Mouse (Mus musculus) hindbrain, embryonic 12.5 days (tissue): ENCODE data around the gene Hba-a1. TPM values are rescaled to one million over a fixed set of nuclear protein-coding genes. Genes with fewer than 3 reads are reported as not detected.

Source experiments
- ATAC-seq: fragments of 200-750 bp; cut with Nextera tagmentation; 2 replicates; pipeline ENCODE4 v1.8.0; 2017; ENCODE audit warnings: moderate TSS enrichment; ENCODE audit not compliant: low FRiP score
- H3K27ac ChIP-seq: fragments of 300-500 bp; sonication (generic); 2 replicates; pipeline ENCODE4 v1.5.1; 2016; ENCODE audit warnings: mild to moderate bottlenecking
- H3K27me3 ChIP-seq: fragments of 300-500 bp; sonication (generic); 2 replicates; pipeline ENCODE4 v1.6.1; 2016; ENCODE audit warnings: mild to moderate bottlenecking
- H3K36me3 ChIP-seq: fragments of 300-500 bp; sonication (generic); 2 replicates; pipeline ENCODE4 v1.6.1; 2016; ENCODE audit warnings: mild to moderate bottlenecking
- H3K4me1 ChIP-seq: fragments of 300-500 bp; sonication (generic); 2 replicates; pipeline ENCODE4 v1.6.1; 2016
- H3K4me2 ChIP-seq: fragments of 300-500 bp; sonication (generic); replicated peaks from 2 replicates; pipeline ENCODE4 v1.6.1; 2016; ENCODE audit warnings: mild to moderate bottlenecking
- H3K4me3 ChIP-seq: fragments of 300-500 bp; sonication (generic); 2 replicates; pipeline ENCODE4 v1.5.1; 2016; ENCODE audit warnings: mild to moderate bottlenecking
- H3K9ac ChIP-seq: fragments of 300-500 bp; sonication (generic); 2 replicates; pipeline ENCODE4 v1.6.1; 2016; ENCODE audit warnings: mild to moderate bottlenecking, moderate library complexity
- H3K9me3 ChIP-seq: fragments of 300-500 bp; sonication (generic); replicated peaks from 2 replicates; pipeline ENCODE4 v1.6.1; 2016; ENCODE audit warnings: mild to moderate bottlenecking
- WGBS: fragments of 180-500 bp; shearing (Covaris S2); methylation state at CpG from one replicate; pipeline ENCODE4 v1.1.7; 2016; 5-methylcytosine and 5-hydroxymethylcytosine counted together
- polyA plus RNA-seq: library from polyadenylated mRNA; unstranded; fragments of >200 nt; fragmentation: Nextera tagmentation; extraction: Ambion mirVana; gene quantifications from 2 replicates; pipeline ENCODE4 v1.2.1, GENCODE M21; 2016

The Hba-a1 gene
- polyA plus RNA-seq, 1 experiment from 2014 or later, result 3,718 TPM

DNA sequence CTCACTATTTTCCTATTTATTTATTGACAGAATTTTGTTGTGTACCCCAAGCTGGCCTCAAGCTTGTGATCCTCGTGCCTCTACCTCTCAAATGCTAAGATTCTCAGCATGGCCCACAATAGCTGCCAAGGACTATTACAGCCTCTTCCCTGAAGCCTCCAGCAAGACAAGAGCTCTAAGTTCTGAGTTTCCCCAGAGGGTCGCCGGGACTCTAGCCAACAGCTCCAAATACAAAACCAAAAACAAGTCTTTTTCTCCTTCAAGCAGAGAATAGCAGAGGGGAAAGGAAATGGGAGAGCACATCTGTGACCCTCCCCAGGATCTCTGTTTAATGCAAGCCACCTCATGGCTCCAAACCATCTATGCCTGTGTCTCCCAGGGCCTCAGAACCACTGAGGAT, 39.2 kb upstream of the Hba-a1 start:
- Histone ChIP-seq H3K4me2 (no peak overlapping the region), H3K27ac (no peak overlapping the region), H3K4me1 (no peaks in the 10 kb centered on the region), H3K27me3 (no peaks in the 10 kb centered on the region), H3K9ac (no peak overlapping the region), H3K4me3 (no peak overlapping the region), H3K9me3 (no peaks in the 10 kb centered on the region), H3K36me3 (peaks cover 55% of the 10 kb centered on the region)
- WGBS, result 75% methylated on average over 3 of the region's 3 CpGs
- ATAC-seq, result no peak

DNA sequence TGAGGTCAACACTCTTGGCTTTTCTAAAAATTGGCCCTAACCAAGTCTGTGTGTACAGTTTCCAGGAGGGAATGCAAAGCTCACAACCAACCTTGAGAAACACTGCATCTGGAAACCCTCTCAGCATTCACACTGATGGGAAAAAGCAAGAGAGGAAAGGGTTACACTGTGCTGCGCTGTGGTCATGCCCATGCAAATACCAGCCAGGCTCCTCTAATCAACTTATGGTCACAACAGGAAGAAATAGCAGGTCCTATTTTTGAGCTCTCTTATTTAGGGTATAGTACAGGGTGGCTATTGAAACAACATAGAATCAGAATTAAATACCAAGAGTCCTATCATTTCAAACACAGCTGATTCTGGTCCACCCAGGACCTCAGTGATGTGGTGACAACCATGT, 38.7 kb upstream of the Hba-a1 start:
- Histone ChIP-seq H3K4me1 (no peaks in the 10 kb centered on the region), H3K36me3 (peaks cover 56% of the 10 kb centered on the region), H3K4me2 (no peak overlapping the region), H3K4me3 (no peak overlapping the region), H3K27ac (no peak overlapping the region), H3K9me3 (no peaks in the 10 kb centered on the region), H3K9ac (no peak overlapping the region), H3K27me3 (no peaks in the 10 kb centered on the region)
- 94% methylated on average over 1 of the region's 1 CpGs for WGBS
- no peak for ATAC-seq

DNA sequence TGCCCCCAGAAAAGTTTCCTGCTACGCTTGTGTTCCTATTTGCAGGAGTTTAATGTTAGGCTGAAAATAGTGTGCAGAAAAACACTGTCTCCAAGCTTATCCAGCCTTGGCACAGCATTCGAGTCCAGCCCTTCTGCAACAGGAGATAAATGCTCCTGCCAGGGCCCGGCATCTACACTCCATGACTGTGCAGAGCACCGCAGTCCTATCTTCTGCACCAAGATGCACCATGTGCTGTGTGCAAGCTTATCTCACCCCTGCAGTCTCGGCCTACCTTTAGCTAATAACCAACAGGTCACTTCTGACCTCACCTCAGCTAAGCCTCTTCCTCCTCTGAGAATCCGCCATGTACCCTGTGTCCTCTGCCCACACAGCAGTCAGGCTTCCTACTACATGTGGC, 37.7 kb upstream of the Hba-a1 start:
- H3K4me1 ChIP-seq, result no peaks in the 10 kb centered on the region
- no peak for ATAC-seq
- no peaks in the 10 kb centered on the region for H3K9me3 ChIP-seq
- H3K27ac ChIP-seq, result no peak overlapping the region
- no peak overlapping the region for H3K4me2 ChIP-seq
- no peak overlapping the region for H3K4me3 ChIP-seq
- no peaks in the 10 kb centered on the region for H3K27me3 ChIP-seq
- no peak overlapping the region for H3K9ac ChIP-seq
- H3K36me3 ChIP-seq, result peaks cover 56% of the 10 kb centered on the region
- 88% methylated on average over 6 of the region's 6 CpGs for WGBS

- Histone ChIP-seq H3K4me1 (no peaks in the 10 kb centered on the region), H3K9me3 (no peaks in the 10 kb centered on the region), H3K9ac (no peak overlapping the region), H3K4me2 (no peak overlapping the region), H3K4me3 (no peak overlapping the region), H3K36me3 (peaks cover 67% of the 10 kb centered on the region), H3K27me3 (no peaks in the 10 kb centered on the region), H3K27ac (no peak overlapping the region)
- no peak for ATAC-seq
Measured at GRCm38 (mm10) chr11:32247068-32247467, 36.2 kb upstream of the Hba-a1 start.

DNA sequence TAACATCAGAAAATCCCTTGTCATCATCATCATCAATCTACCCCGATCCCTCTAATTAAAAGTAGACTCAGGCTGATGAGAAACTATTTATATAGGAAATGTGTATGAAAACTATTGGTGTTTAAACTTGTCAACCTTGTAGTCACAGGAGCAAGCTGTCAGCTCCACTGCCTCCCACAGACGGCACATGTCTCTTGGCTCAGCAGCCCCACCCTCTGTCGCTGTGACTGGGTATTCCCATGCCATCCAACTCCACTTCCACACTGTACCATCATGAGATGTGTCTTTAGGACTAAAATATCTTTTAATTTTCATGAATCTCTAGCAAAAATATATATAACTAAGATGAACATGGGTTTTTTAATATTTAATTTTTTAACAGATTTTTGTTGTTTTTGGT, 35.0 kb upstream of the Hba-a1 start:
- H3K9me3 ChIP-seq, result no peaks in the 10 kb centered on the region
- no peak overlapping the region for H3K27ac ChIP-seq
- ATAC-seq, result no peak
- 93% methylated on average over 3 of the region's 3 CpGs for WGBS
- H3K36me3 ChIP-seq, result peaks cover 71% of the 10 kb centered on the region
- H3K4me1 ChIP-seq, result no peaks in the 10 kb centered on the region
- H3K9ac ChIP-seq, result no peak overlapping the region
- H3K4me3 ChIP-seq, result no peak overlapping the region
- no peaks in the 10 kb centered on the region for H3K27me3 ChIP-seq
- H3K4me2 ChIP-seq, result no peak overlapping the region

DNA sequence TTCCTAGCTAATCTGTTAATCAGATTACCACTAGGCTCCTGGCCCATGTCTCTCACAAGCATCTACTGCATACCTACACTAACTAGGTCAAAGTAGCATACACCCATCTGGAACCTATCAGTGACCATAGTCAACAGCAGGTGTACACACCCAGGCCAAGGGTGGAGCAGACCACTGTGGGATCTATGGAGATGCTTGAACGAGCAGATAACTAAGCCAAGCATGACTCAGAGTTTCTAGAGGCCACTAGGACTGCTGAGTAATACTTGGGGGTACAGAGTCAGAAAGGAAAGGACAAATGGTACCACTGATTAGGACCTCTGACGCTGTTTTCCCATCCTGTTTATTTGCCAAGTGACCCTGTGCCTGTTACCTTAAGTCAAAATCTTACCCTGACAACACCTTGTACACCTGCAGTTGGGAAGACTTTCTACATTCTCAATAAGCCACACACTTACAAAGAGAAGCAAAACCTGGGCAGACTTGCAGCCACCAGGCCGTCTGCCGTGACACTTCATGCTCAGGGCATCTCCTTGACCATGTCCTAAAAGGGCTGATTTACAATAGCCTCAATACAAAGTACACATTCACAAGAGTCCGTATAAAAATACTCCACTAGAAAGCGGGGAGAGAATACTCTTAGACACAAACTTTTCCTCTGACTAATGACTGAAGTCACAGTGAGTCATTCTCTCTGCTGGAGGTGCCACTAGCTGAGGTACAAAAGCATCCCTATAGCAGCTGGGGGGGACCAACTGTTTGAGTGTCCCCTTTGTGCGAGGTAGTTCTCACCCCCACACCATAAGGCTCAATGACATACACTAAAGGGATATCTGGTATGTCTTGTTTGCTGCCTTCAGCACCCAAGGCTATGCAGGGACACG, 32.2 kb upstream of the Hba-a1 start:
- Histone ChIP-seq H3K4me3 (no peak overlapping the region), H3K36me3 (peaks cover 66% of the 10 kb centered on the region), H3K27ac (no peak overlapping the region), H3K27me3 (no peaks in the 10 kb centered on the region), H3K9ac (no peak overlapping the region), H3K9me3 (no peaks in the 10 kb centered on the region), H3K4me2 (no peak overlapping the region), H3K4me1 (no peaks in the 10 kb centered on the region)
- no peak for ATAC-seq
- 90% methylated on average over 8 of the region's 8 CpGs for WGBS

GRCm38 (mm10) chr11:32253121-32253520, 30.2 kb upstream of the Hba-a1 start:
- no peak overlapping the region for H3K4me3 ChIP-seq
- ATAC-seq, result no peak
- H3K4me1 ChIP-seq, result no peaks in the 10 kb centered on the region
- no peaks in the 10 kb centered on the region for H3K9me3 ChIP-seq
- H3K9ac ChIP-seq, result no peak overlapping the region
- H3K36me3 ChIP-seq, result peaks cover 47% of the 10 kb centered on the region
- no peak overlapping the region for H3K27ac ChIP-seq
- no peak overlapping the region for H3K4me2 ChIP-seq
- no peaks in the 10 kb centered on the region for H3K27me3 ChIP-seq
- WGBS, result 97% methylated on average over 1 of the region's 1 CpGs

DNA sequence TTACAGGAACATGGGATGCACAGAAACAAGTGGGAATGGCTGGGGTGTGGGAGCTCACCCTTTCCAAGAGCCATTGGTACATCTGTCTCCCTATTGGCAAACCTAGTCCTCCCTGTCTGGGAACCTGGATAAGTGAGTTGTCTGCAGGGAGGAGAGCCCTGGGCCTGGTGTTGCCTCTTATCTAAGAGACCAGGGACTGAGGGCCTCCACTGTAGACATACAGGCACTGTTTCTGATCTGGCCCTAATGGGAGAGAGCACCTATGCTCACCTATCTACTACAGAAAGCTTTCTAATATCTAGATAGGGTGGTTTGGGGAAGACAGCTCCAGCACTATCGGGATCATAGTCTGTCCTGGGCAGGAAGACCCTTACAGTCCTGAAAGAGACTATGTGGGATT, 27.2 kb upstream of the Hba-a1 start:
- 88% methylated on average over 1 of the region's 1 CpGs for WGBS

DNA sequence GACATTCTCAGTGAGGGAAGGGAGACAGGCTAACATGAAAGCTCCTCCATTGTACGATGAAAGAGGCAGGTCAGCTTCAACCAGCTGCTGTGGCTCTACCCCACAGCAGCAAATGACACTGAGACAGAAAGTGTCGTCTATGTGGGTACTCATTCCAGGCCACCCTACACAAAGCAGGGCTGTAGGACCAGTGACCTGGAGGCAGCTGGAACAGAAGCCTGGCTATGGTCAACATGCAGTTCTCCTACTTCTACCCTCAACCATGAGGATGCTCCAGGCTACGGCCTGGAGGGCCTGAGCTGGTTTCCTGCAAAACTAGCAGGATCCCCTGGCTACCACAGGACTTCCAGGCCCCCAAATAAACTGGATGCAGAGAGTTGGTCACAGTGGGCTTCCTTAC, 26.7 kb upstream of the Hba-a1 start:
- Histone ChIP-seq H3K27ac (no peak overlapping the region), H3K4me3 (no peak overlapping the region), H3K4me2 (no peak overlapping the region), H3K27me3 (no peaks in the 10 kb centered on the region), H3K4me1 (no peaks in the 10 kb centered on the region), H3K9me3 (no peaks in the 10 kb centered on the region), H3K9ac (no peak overlapping the region), H3K36me3 (peaks cover 27% of the 10 kb centered on the region)
- WGBS, result 87% methylated on average over 3 of the region's 3 CpGs
- no peak for ATAC-seq

More for the DNA sequence above, 27.2 kb upstream of the Hba-a1 start:
- Histone ChIP-seq H3K4me1 (no peaks in the 10 kb centered on the region), H3K9ac (no peak overlapping the region), H3K9me3 (no peaks in the 10 kb centered on the region), H3K4me2 (no peak overlapping the region), H3K36me3 (peaks cover 31% of the 10 kb centered on the region), H3K27me3 (no peaks in the 10 kb centered on the region), H3K4me3 (no peak overlapping the region), H3K27ac (no peak overlapping the region)
- no peak for ATAC-seq

DNA sequence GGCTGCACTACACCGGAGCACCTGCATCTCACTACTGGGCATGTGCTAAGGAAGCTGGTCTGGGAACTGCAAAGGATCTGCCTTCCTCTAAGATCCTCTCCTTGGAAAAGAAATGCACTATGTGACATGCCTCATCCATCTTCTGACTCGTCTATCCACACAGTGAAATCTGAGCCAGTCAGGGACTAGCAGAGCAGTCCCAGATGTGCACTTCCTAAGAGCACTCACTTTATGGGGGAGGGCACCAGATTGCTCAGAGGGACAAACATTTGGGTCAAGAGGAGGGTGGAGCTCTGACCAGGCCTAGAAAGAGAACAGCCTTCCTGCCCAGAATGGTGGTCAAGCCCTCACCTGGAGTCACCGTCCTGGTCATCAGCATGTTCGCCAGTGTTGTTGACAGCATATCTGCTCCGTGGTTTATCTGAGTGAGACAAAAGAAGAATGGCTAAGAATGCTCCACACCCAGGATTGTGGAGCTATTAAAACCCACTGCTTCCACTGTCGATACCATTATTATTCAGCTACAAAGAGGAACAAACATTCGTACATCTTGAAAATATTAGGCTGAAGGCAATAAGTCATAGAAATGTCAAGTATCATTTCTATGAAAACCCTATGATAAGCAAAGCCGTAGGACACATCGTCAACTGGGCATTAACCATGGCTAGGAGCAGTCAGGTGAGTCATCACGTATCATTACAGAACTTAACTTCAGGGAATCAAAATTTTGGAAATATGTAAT, 20.5 kb upstream of the Hba-a1 start:
- WGBS, result 80% methylated on average over 10 of the region's 10 CpGs

DNA sequence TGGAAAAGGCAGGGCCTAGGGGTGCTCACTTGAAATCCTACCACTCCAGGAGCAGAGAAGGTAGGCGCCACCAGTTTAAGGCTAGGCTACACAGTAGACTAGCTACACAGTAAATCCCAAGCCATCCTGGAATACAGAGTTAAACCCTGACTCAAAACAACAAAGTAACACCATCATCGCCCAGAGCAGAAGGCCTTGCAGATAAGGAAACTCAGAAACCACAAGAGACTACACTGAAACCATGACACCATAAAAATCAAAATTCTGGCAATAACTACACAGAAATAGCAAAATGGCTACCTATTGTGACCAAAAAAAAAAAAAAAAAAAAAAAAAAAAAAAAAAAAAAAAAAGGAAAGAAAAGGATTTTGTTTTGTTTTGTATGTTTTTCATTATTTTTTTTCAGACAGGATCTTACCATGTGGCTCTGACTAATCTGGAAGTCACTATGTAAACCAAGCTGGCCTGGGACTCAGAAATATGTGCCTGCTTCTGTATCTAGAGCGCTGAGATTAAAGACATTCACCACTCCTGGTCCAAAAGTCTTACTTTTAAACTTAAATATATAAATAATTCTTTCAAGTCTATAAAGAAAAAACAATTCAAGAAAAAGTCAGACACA, 18.1 kb upstream of the Hba-a1 start:
- no peak overlapping the region for H3K27ac ChIP-seq
- no peaks in the 10 kb centered on the region for H3K9me3 ChIP-seq
- no peak overlapping the region for H3K9ac ChIP-seq
- H3K27me3 ChIP-seq, result no peaks in the 10 kb centered on the region
- no peak overlapping the region for H3K4me2 ChIP-seq
- H3K36me3 ChIP-seq, result peaks cover 11% of the 10 kb centered on the region; the same call in 1 of the 2 replicates
- 93% methylated on average over 3 of the region's 3 CpGs for WGBS
- no peak for ATAC-seq
- no peak overlapping the region for H3K4me3 ChIP-seq
- peaks cover 15% of the 10 kb centered on the region for H3K4me1 ChIP-seq

More for the DNA sequence above, 20.5 kb upstream of the Hba-a1 start:
- H3K27me3 ChIP-seq, result no peaks in the 10 kb centered on the region
- H3K4me3 ChIP-seq, result no peak overlapping the region
- H3K9me3 ChIP-seq, result no peaks in the 10 kb centered on the region
- no peak overlapping the region for H3K4me2 ChIP-seq
- peaks cover 14% of the 10 kb centered on the region; the same call in 1 of the 2 replicates for H3K36me3 ChIP-seq
- no peak overlapping the region for H3K9ac ChIP-seq
- H3K27ac ChIP-seq, result peak overlapping the region; percentile 14; the same call in 1 of the 2 replicates
- no peak for ATAC-seq
- H3K4me1 ChIP-seq, result peaks cover 10% of the 10 kb centered on the region

GRCm38 (mm10) chr11:32266194-32266593, 17.1 kb upstream of the Hba-a1 start:
- H3K27me3 ChIP-seq, result no peaks in the 10 kb centered on the region
- H3K9me3 ChIP-seq, result no peaks in the 10 kb centered on the region
- H3K36me3 ChIP-seq, result 0 out of 2 replicates have a peak, but pooled peaks cover 4% of the 10 kb centered on the region
- peaks cover 15% of the 10 kb centered on the region for H3K4me1 ChIP-seq
- H3K9ac ChIP-seq, result no peak overlapping the region
- H3K4me3 ChIP-seq, result no peak overlapping the region
- H3K27ac ChIP-seq, result no peak overlapping the region
- no peak for ATAC-seq
- H3K4me2 ChIP-seq, result no peak overlapping the region
- WGBS, result 94% methylated on average over 6 of the region's 6 CpGs
